Mouse (Mus musculus) inflammation-experienced regulatory T-cells (primary cell): ENCODE measurements around the gene Ifna7. TPM values are rescaled to one million over a fixed set of nuclear protein-coding genes. Genes with fewer than 3 reads are reported as not detected.

Source experiments
- polyA plus RNA-seq, 2 experiments: library from polyadenylated mRNA; unstranded; fragments of 100-300 nt; shearing (Covaris generic); gene quantifications; one replicate each; pipeline ENCODE4 v1.2.1; 2017

Ifna7 gene
- not detected for polyA plus RNA-seq

GRCm38 (mm10) chr4:88815928-88816327, at the start of gene Ifna7:
Ifna7 (plus strand) TSS chr4:88816228.

GRCm38 (mm10) chr4:88773534-88773933, 42.5 kb upstream of the Ifna7 start, which contains the start of gene Gm13290:
Gm13290 (plus strand) TSS chr4:88773834.

GRCm38 (mm10) chr4:88776622-88777021, 39.4 kb upstream of the Ifna7 start, which contains the start of gene Gm13289:
Gm13289 (plus strand) TSS chr4:88776922.

GRCm38 (mm10) chr4:88779550-88779949, 36.5 kb upstream of the Ifna7 start, which contains the start of gene Gm13272:
Gm13272 (plus strand) TSS chr4:88779850.

GRCm38 (mm10) chr4:88781831-88782230, 34.2 kb upstream of the Ifna7 start, which contains the start of gene Ifnz:
Ifnz (plus strand) TSS chr4:88782131.

GRCm38 (mm10) chr4:88785409-88785808, 30.6 kb upstream of the Ifna7 start, which contains the start of gene Gm13276:
Gm13276 (plus strand) TSS chr4:88785709.

GRCm38 (mm10) chr4:88788402-88788801, 27.6 kb upstream of the Ifna7 start, which contains the start of gene Gm13277:
Gm13277 (plus strand) TSS chr4:88788632.

GRCm38 (mm10) chr4:88791250-88791649, 24.8 kb upstream of the Ifna7 start, which contains the start of gene Gm13278:
Gm13278 (plus strand) TSS chr4:88791550.

GRCm38 (mm10) chr4:88793936-88794675, 21.9 kb upstream of the Ifna7 start, which contains the start of gene Gm13275:
Gm13275 (plus strand) TSS chr4:88794487.

GRCm38 (mm10) chr4:88797097-88797496, 18.9 kb upstream of the Ifna7 start, which contains the start of gene Gm13279:
Gm13279 (plus strand) TSS chr4:88797397.

GRCm38 (mm10) chr4:88799365-88799764, 16.7 kb upstream of the Ifna7 start, which contains the start of gene Gm13285:
Gm13285 (plus strand) TSS chr4:88799665.

GRCm38 (mm10) chr4:88802954-88803353, 13.1 kb upstream of the Ifna7 start, which contains the start of gene Gm13287:
Gm13287 (plus strand) TSS chr4:88803254.

GRCm38 (mm10) chr4:88805231-88805630, 10.8 kb upstream of the Ifna7 start, which contains the start of gene Gm13288:
Gm13288 (plus strand) TSS chr4:88805531.

GRCm38 (mm10) chr4:88819659-88820058, 3.6 kb downstream of the Ifna7 start, which contains the start of gene Ifna11:
Ifna11 (plus strand) TSS chr4:88819959.

GRCm38 (mm10) chr4:88827116-88827515, 11.1 kb downstream of the Ifna7 start, which contains the start of gene Ifna6:
Ifna6 (plus strand) TSS chr4:88827416.

GRCm38 (mm10) chr4:88835225-88835624, 19.2 kb downstream of the Ifna7 start, which contains the start of gene Ifna5:
Ifna5 (plus strand) TSS chr4:88835525.

GRCm38 (mm10) chr4:88841438-88841911, 25.4 kb downstream of the Ifna7 start, which contains the start of gene Ifna4:
Ifna4 (plus strand) TSS chr4:88841861.

GRCm38 (mm10) chr4:88849698-88850097, 33.7 kb downstream of the Ifna7 start, which contains the start of gene Ifna1:
Ifna1 (plus strand) TSS chr4:88850087.

Other genes with a start within 250 kb of the Ifna7 start
- under 1 TPM in 1 of 2 experiments, not detected in 1; 0.70 TPM for gene Ifna14, start 244.4 kb upstream of the Ifna7 start, polyA plus RNA-seq
- not detected for gene Ifna9, start 223.8 kb upstream of the Ifna7 start, polyA plus RNA-seq
- gene Ifna12, start 212.9 kb upstream of the Ifna7 start, polyA plus RNA-seq: not detected
- gene C87499, start 181.8 kb upstream of the Ifna7 start, polyA plus RNA-seq: under 1 TPM in 1 of 2 experiments, not detected in 1; 0.47 TPM
- gene Ifna13, start 171.8 kb upstream of the Ifna7 start, polyA plus RNA-seq: not detected
- gene Ifna16, start 139.3 kb upstream of the Ifna7 start, polyA plus RNA-seq: not detected
- not detected for gene Ifna2, start 132.3 kb upstream of the Ifna7 start, polyA plus RNA-seq
- gene Ifnab, start 124.9 kb upstream of the Ifna7 start, polyA plus RNA-seq: under 1 TPM in 1 of 2 experiments, not detected in 1; 0.30 TPM
- gene Gm26566, start 94.4 kb upstream of the Ifna7 start, polyA plus RNA-seq: not detected
- 10 to 100 TPM; 19.8 to 29.0 TPM for gene Klhl9, start 93.8 kb upstream of the Ifna7 start, polyA plus RNA-seq
- gene Gm13271, start 61.4 kb upstream of the Ifna7 start, polyA plus RNA-seq: not detected
- gene Gm13283, start 56.1 kb upstream of the Ifna7 start, polyA plus RNA-seq: 1 to 10 TPM in 1 of 2 experiments, under 1 TPM in 1; 0.62 to 1.0 TPM
- under 1 TPM in 1 of 2 experiments, not detected in 1; 0.82 TPM for gene Gm13290, start 42.4 kb upstream of the Ifna7 start, polyA plus RNA-seq
- gene Gm13289, start 39.3 kb upstream of the Ifna7 start, polyA plus RNA-seq: not detected
- not detected for gene Gm13272, start 36.4 kb upstream of the Ifna7 start, polyA plus RNA-seq
- gene Ifnz, start 34.1 kb upstream of the Ifna7 start, polyA plus RNA-seq: 1 to 10 TPM in 1 of 2 experiments, not detected in 1; 1.5 TPM
- gene Gm13276, start 30.5 kb upstream of the Ifna7 start, polyA plus RNA-seq: not detected
- gene Gm13277, start 27.6 kb upstream of the Ifna7 start, polyA plus RNA-seq: not detected
- not detected for gene Gm13278, start 24.7 kb upstream of the Ifna7 start, polyA plus RNA-seq
- not detected for gene Gm13275, start 21.7 kb upstream of the Ifna7 start, polyA plus RNA-seq
- gene Gm13279, start 18.8 kb upstream of the Ifna7 start, polyA plus RNA-seq: not detected
- gene Gm13285, start 16.6 kb upstream of the Ifna7 start, polyA plus RNA-seq: 1 to 10 TPM in 1 of 2 experiments, under 1 TPM in 1; 0.94 to 3.7 TPM
- gene Gm13287, start 13.0 kb upstream of the Ifna7 start, polyA plus RNA-seq: not detected
- not detected for gene Gm13288, start 10.7 kb upstream of the Ifna7 start, polyA plus RNA-seq
- not detected for gene Ifna11, start 3.7 kb downstream of the Ifna7 start, polyA plus RNA-seq
- not detected for gene Ifna6, start 11.2 kb downstream of the Ifna7 start, polyA plus RNA-seq
- gene Ifna5, start 19.3 kb downstream of the Ifna7 start, polyA plus RNA-seq: not detected
- gene Ifna4, start 25.6 kb downstream of the Ifna7 start, polyA plus RNA-seq: under 1 TPM in 1 of 2 experiments, not detected in 1; 0.71 TPM
- gene Ifna1, start 33.9 kb downstream of the Ifna7 start, polyA plus RNA-seq: not detected
- not detected for gene Ifne, start 64.0 kb downstream of the Ifna7 start, polyA plus RNA-seq